Mouse (Mus musculus): ENCODE measurements around the gene Slc22a22. TPM values are rescaled to one million over a fixed set of nuclear protein-coding genes. Genes with fewer than 3 reads are reported as not detected.

The Slc22a22 gene
- not detected for total RNA-seq (2023)

DNA sequence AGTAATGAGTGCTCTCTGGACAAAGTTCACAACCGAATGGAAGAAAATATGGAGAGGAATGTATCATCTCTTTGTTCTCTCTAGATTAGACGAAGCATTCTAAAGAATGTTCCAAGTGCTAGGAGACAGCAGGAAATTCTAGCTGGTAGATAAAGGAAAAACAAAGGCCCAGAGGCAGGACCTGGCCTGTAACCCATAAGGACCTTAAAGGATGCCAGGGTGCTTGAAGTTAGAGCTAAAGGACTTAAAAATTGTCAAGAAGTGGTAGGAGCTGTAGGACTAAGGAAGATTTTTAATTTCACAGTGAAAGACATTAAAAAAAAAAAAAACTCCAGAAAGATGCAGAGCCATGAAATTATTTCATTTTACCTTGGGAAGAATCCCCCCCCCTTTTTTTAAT is at the start of gene Slc22a22:
Slc22a22 (minus strand) TSS at position 101 of the 400 bp plus-strand sequence.

